Mouse (Mus musculus): ENCODE data around the gene Polr3gl.
A peak's percentile ranks its signal among the peaks of the same experiment; 100 is the strongest.
"Not testable (repeated sequence)": the region's sequence is repeated elsewhere in the genome, so short reads cannot be mapped to it uniquely, and the experiment has no call there.

The Polr3gl gene

DNA sequence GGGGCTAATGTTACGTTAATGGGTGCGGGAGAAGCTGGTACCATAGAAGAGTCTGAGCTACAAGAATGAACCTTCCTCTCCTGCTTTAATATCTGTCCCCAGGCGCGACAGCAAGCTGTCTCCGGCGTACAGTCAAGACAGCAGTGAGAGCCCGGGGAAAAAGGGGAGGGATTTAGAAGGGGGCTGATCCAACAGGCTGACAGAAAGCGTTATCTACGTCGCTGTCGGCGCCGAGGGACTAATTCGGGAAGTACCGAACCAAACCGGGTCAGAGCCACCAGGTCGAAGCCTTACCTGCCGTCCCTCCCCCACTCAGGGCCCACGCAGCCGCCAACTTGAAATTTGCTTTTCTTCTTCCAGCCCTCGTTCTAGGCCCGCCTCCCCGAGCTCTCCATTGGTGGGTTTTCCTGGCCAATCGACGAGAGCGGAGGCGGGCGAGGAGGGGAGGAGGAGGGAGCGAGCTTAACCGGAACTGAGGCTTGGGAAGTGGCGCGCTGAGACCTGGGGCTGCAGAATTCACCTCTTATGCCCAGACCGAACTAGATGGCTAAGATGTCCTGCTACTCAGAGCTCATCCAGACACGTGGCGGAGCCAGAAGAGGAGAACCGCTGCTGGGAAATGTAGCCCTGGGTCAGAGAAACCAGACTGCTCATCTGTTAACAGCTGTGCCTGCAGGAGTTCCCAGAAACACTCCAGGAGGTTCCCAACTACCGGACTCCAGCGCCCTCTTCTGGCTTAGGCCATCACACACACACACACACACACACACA, at the start of gene Polr3gl:
Polr3gl (minus strand) TSS at position 392 of the 771 bp plus-strand sequence.
- DNase-seq (ENCODE audit: low spot score in 2 of 2) = peak; percentile 91 to 93

DNA sequence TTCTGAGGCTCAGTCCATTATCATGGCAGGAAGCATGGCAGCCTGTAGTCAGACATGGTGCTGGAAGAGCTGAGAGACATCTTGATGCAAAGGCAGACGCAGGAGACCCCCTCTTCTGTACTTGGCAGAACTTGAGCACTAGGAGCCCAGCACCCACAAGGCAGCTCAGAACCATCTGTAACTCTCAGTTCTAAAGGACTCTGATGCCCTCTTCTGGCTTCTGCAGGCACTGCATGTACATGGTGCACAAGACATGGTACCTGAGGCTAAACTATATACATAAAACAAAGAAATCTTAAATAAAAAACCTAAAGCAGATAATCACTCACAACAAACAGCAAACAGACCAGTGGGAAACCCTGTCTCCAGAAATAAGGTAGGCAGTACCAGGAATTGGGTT, 45.2 kb upstream of the Polr3gl start:
- DNase-seq (ENCODE audit: low spot score in 2 of 2) = peak in 1 of 2 experiments; percentile 28

DNA sequence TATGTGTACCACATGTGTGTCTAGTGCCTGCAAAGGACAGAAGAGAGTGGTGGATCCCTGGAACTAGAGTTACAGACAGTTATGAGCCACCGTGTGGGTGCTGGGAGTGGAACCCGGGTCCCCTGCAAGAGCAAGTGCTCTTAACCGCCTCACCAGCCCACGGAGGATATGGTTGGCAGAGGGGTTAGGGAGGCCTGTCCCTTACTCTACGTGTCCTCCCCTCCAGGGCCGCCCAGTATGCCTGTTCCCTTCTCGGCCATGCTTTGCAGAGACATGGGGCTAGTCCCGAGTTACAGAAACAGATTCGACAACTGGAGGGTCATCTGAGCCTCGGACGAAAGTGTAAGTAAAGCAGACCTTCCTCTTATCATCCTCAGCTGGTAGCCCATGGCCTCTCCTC, 42.5 kb upstream of the Polr3gl start:
- DNase-seq (ENCODE audit: low spot score in 2 of 2) = peak in 1 of 2 experiments; percentile 20

DNA sequence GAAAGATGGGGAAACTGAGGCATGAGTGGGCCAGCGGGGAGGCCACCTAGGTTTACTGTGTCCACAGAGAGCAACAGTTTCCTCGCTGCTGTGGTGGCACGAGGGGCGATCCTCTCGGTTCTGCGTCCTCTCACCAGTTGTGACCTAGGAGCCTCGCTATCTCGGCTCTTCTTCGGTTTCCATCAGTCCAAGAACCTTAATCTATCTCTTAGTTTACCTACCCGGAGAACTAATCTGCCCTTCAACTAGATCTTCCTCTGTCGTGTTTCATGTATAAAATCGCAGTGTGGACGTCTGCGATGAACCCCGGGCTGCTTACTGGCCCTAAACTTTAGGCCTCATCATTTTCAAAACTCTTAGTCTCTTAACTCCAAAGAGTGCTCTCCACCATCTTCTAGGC, 41.9 kb upstream of the Polr3gl start:
- no peak for DNase-seq (ENCODE audit: low spot score in 2 of 2)

DNA sequence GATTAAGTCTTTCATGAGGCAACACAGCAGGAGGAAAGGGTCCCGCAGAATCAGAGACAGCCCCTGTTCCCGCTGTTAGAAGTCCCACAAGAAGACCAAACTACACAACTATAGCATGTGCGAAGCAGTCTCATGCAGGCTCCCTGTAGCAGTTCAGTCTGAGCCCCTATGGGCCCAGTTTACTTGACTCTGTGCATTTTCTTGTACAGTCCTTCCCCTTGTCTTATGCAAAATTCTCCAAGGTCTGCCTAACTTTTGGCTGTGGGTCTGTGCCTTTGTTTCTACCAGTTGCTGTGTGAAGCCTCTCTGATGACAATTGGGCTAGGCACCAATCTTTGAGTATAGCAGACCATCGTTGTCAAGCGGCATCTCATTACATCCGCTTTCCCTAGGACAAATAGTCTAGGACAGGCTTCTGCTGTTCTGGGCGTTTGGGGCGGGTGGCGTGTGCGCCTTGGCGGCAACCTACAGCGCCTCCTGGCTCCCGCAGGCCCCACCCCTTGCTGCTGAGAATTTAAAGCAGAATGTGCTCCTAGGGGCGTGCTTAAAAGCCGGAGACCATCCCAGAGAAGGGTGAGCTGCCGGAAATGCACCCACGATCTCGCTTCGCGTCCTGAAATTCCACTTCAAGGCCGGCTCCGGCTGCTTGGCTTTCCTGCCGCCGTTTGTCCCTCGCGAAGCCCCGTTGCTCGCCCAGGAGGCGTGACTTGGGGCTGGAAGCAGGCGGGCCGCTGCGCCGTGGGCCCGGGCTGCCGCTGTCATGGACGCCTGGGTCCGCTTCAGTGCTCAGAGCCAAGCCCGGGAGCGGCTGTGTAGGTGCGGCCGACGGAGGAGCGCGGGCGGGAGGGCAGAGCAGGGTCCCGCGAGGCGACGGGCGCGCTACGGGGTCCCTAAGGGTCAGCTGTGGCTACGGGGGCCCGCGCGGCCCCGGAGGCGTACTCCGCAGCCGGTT, 41.2 kb upstream of the Polr3gl start, which contains the start of the genes Pex11b and Gm42957:
Pex11b (plus strand) TSS at position 449 of the 952 bp plus-strand sequence.
Gm42957 (plus strand) TSS at position 547 of the 952 bp plus-strand sequence.
- DNase-seq (ENCODE audit: low spot score in 2 of 2) = peak; percentile 71 to 86

DNA sequence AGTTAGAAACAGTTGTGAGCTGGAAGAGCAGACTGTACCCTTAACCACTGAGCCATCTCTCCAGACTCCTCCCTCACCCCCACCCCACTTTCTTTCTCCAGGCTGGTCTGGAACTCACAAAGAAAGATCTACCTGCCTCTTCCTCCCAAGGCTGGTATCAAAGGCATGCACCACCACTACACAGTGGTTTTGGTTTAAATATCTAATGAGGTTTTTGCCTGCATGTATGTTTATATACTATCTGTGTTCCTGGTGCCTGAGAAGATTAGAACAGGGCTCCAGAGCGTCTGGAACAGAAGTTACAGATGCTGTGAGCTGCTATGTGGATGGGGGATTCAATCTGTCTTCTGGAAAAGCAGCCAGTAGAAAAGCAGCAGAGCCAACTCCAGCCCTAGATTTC, 40.0 kb upstream of the Polr3gl start:
- DNase-seq (ENCODE audit: low spot score in 2 of 2) = no peak

DNA sequence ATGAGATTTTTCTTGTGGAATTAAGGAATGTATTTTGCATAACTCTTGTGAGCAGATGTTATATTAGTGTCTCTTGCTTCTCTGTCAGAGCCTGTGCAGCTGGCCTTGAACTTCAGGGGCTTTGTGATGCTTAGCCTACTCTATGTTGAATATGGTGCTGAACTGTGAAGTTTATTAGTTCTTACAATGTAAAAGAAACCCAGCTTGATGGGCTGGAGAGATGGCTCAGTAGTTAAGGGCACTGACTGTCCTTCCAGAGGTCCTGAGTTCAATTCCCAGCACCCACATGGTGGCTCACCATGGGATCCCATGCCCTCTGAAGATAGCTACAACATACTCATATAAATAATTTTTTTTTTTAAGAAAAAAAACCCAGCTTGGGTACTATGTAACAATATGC, 38.1 kb upstream of the Polr3gl start:
- DNase-seq (ENCODE audit: low spot score in 2 of 2) = no peak

DNA sequence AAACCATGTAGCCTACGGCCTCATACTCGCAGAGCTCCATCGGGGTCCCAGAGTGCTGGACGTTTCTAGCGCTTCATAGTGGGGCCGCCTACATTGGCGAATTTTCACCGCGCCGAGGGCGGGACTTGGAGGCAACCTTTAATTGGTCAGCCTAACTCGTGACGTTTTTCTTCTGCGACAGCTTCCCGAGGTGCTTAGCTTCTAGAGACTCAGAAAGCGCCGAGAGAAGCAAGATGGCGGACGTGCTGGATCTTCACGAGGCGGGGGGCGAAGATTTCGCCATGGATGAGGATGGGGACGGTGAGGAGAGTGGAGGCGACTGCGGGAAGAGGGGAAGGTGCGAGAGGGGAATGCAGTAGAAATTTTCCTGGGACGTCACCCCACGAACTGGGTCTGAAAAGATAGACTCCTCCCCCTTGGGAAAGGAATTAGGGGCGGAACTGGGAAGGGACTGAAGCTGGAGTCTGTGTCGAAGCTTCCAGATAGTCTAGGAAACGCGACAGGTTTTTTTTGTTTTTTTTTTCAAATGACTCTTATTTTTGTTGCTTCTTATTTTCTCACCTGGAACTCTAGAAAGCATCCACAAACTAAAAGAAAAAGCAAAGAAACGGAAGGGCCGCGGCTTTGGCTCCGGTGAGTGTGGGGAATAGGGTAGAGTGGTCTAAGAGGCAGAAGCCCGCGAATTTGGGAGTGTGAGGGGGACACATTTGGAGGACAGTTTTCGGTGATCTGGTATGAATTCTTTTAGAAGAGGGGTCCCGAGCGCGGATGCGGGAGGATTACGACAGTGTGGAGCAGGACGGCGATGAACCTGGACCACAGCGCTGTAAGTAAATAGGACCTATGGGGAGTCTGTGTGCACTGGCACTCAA, 36.0 kb upstream of the Polr3gl start, which contains the start of gene Rbm8a:
Rbm8a (plus strand) TSS at position 205 of the 872 bp plus-strand sequence.
- peak; percentile 93 to 96 for DNase-seq (ENCODE audit: low spot score in 2 of 2)

DNA sequence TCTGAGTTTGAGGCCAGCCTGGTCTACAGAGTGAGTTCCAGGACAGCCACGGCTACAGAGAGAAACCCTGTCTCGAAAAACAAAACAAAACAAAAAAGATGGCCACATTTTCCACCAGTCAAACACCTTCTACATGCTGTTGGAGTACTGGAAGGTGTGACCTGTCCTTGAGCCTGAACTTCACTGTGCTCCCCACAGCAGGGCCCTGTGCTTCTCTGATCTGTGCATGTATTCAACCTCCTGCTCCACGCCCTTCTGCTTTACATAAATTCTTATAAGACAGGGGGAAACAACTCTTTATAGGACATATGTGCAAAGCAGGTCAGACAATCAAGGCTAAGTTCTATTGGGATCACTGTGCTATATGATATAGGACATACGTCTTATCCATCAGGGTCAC, 29.2 kb upstream of the Polr3gl start:
- DNase-seq (ENCODE audit: low spot score in 2 of 2) = no peak

DNA sequence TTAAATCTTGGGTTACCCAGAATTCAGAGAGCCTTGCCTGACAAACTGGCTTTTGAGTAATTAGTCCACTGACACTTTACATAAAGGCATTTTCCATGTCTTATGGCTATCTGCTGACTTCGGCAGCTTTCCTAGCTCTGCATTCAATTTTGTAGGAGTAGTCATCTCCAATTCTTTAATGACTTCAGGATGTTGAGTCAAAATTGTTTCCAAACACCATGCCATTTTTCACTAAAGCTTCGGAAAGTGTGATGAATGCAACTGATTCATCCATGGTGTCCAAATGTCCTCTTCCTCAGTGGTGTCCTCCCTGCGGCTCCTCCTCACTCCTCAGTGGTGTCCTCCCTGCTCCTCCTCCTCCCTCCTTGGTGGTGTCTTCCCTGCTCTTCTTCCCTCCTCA, 24.0 kb upstream of the Polr3gl start:
- no peak for DNase-seq (ENCODE audit: low spot score in 2 of 2)

DNA sequence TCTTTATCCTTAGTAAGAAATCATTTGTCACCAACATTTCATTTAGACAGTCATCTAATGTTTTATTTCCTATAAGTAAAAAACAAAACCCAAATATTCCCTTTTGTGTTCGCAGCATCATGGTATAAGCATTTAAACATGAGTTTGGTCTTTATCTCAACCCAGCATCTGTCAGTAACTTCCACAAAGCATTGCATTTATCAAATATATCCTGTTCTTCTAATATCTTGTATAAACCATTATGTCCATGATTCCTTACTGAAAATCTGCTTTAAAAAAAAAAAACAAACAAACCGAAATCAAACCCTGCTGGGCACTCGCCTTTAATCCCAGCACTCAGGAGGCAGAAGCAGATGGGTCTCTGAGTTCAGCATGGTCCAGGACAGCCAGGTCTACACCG, 12.6 kb upstream of the Polr3gl start:
- DNase-seq (ENCODE audit: low spot score in 2 of 2) = no peak

DNA sequence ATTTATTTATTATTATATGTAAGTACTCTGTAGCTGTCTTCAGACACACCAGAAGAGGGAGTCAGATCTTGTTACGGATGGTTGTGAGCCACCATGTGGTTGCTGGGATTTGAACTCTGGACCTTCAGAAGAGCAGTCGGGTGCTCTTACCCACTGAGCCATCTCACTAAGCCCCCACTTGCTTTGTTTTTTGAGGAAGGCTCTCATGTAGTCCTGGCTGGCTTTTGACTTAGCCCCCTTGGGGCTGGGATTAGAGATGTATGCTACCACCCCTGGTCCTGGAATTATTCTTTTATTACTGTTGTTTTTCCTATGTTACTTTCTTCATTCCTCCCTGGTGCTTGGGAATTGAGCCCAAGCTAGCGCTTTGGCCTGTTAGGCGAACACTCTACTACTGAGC, 12.0 kb upstream of the Polr3gl start:
- DNase-seq (ENCODE audit: low spot score in 2 of 2) = not testable (repeated sequence)

DNA sequence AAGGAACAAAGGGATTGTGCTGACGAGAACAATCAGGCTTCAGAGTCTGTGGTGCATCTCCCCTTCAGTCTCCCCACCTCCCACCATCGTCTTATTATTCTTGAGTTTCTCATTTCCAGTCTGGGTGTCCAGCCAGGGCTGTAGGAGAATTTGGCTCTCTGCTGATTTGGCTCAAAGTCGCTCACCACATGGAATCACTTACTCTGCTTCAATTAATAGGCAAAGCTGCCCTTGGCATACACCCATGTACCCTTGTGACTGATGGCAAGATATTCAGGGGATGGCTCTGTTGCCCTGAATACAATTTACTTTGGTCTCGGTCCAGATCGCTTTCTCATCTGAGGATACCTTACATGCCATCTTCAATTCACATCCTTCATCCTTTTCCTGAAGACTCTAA, 9.3 kb upstream of the Polr3gl start:
- DNase-seq (ENCODE audit: low spot score in 2 of 2) = no peak

DNA sequence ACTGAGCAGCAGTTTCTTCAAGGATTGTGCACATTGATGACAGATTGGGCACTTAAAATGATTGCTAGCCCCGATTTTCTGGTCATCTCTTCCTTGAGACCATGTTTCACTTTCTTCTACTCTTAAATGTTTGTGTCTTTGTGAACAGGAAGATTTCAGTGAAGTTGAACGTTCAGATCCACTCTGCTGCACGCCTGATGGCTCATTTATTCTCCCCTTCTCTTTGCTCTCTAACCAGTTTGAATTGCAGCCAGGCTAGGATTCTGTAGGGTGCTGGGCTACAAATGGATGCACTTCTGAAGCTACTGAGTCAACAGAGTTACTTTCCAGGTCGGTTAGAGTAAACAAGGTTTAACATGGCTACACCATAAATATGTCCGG, 8.7 kb upstream of the Polr3gl start:
- no peak for DNase-seq (ENCODE audit: low spot score in 2 of 2)

DNA sequence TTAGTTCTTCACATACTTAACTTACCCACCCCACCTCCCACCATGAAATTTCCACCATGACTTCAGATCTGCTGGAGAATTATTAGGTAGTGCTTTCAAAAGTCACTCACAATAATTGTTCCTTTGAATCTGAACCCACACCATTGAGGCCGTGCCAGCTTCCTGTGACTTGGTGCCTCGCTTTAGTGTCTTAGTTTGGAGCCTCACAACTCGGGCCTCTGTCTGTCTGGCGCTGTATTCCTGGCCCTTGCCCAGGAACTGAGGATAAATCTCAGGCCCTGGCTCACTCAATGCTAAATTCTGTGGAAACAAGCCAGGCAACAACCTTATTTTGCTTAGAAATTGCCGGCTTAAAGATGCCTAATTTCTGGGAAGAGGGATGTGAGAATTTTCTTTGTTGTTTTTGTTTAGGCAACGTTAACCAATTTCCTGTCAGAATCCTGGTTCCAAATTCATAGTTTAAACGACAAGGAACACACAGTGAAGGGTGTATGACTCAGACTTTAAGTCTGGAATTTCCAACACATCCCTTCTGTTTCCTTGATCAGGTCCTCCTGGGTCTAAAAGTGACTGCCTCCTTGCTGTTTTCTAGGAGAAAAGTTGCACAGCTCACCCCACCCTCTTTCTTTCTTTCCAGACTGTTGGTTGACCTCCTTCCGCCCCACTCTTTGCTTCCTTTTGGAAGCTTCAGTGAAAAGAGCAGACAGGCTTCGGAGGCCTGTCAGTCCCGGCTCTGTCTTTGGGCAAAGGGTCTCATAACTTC, 8.1 kb upstream of the Polr3gl start:
- no peak for DNase-seq (ENCODE audit: low spot score in 2 of 2)

DNA sequence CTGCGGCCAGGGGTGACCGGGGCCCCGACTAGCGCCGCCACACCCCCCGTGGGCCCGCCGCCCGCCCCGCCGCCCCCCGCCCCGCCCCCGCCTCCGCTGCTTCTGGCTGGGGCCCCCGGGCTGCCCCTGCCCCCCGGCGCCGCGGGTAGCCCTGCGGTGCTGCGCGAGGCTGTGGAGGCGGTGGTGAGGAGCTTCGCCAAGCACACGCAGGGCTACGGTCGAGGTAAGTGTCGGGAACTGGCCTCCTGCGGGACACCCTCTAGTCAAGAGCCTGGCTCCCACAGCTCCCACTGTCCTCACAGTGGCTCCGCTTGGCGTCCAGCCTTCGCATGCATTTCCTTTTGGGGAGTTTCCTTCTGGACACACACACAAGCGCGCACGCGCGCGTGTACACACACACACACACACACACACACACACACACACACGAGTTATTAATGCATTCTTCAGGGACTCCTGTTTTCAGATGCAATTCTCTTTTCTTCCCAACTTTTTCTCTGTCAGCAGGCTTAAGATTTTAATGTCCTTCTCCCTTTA, 7.3 kb upstream of the Polr3gl start:
- DNase-seq (ENCODE audit: low spot score in 2 of 2) = peak in 1 of 2 experiments; percentile 64

DNA sequence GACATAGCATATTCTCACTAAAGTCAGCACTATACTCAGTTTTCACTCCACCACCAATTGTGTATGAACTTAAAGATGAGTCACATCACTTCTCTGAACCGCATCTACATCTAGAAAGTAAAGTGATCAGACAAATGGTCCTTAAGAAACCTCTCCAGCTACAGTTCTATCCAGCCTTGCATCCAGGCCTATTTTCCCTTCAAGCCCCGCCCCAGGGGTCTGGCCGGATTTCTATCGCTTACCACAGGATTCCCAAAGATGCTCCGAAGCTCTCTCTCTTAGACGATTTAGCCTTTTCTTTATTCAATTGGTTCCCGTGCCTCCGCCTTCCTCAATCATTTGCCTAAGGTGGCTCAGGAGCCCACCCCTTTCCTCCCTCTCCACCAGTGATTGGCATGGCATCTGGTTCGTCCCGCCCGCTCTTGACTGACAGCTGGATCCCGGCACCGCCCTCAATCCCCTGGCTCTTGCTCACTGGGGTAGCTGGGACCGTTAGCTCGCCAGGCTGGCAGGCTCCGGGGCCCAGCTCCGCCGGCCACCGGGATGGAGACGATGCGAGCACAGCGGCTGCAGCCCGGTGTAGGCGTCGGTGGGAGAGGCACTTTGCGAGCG, 6.8 kb upstream of the Polr3gl start, which contains the start of gene Lix1l:
Lix1l (plus strand) TSS at position 511 of the 612 bp plus-strand sequence.
- peak; percentile 92 to 93 for DNase-seq (ENCODE audit: low spot score in 2 of 2)

DNA sequence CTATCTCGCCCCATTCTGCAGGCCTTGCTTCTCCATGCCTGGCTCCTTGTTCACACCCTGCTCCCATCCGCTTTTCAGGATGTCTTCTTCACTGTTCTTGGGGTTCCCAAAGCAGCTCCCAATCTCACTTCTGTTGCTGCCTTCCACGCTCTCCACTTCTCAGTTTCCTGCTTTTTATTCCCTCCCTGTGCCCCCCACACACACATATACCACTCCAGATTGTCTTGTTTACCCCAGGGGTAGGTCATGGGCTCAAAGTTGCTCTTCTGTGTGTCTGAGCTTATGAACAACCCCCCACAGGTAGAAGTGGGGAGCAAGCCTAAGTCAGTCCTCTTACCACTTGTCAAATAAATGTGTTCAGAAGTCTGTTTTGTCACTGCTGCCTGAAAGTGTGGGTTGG, 5.4 kb upstream of the Polr3gl start:
- DNase-seq (ENCODE audit: low spot score in 2 of 2) = no peak

DNA sequence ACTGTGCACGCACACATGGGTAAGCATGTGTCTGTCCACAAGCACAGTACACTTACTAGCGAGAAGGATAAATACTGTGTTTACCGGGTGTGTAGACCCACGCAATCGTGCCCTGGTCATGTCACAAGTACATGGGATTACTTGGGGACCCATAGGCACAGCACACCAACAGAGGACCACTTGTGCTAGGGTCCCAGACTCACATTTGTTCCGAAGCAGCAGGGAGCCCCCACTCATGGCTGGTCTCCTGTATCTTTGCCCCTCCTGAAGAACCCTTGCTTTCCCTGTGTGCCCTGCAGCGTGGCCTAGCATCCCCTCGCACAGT, 5.0 kb upstream of the Polr3gl start:
- DNase-seq (ENCODE audit: low spot score in 2 of 2) = no peak

Measured in frontal cortex, postnatal 10 days (tissue).